Mouse (Mus musculus) CD4-positive, CD25-positive, alpha-beta regulatory T cell, adult 2 months (primary cell): ENCODE measurements at regions not wholly inside any gene's neighbourhood (a gene's known extent, or its start where the extent isn't known, plus 50 kb on each side); places are given as distances from the start of the nearest gene placed in this dataset.

Experiments
- DNase-seq: peaks from one replicate; pipeline ENCODE4 v3.0.0-alpha.2; 2012; ENCODE audit warnings: low read depth, low spot score

GRCm38 (mm10) chr13:6255303-6255702 lies 292.6 kb upstream of the Pitrm1 start:
- DNase-seq: no peak

GRCm38 (mm10) chr13:6255728-6256496 lies 292.0 kb upstream of the Pitrm1 start:
- DNase-seq: no peak

GRCm38 (mm10) chr13:6258456-6258855 lies 289.5 kb upstream of the Pitrm1 start:
- DNase-seq: no peak

GRCm38 (mm10) chr13:6260321-6260865 lies 287.6 kb upstream of the Pitrm1 start:
- DNase-seq: no peak

- DNase-seq: no peak
Measured at GRCm38 (mm10) chr13:6261458-6261857, 286.5 kb upstream of the Pitrm1 start.

GRCm38 (mm10) chr13:6270546-6270945 lies 277.4 kb upstream of the Pitrm1 start:
- no peak for DNase-seq

- no peak for DNase-seq
Measured at GRCm38 (mm10) chr13:6272932-6273331, 275.0 kb upstream of the Pitrm1 start.

- no peak for DNase-seq
Measured at GRCm38 (mm10) chr13:6280073-6280472, 267.9 kb upstream of the Pitrm1 start.

- no peak for DNase-seq
Measured at GRCm38 (mm10) chr13:6288109-6288508, 259.8 kb upstream of the Pitrm1 start.

- peak; percentile 52 for DNase-seq
Measured at GRCm38 (mm10) chr13:6292098-6292497, 255.9 kb upstream of the Pitrm1 start.

GRCm38 (mm10) chr13:6305718-6306117 lies 242.2 kb upstream of the Pitrm1 start:
- no peak for DNase-seq

- no peak for DNase-seq
Measured at GRCm38 (mm10) chr13:6306616-6306988, 241.3 kb upstream of the Pitrm1 start.

GRCm38 (mm10) chr13:6306989-6307917 lies 240.7 kb upstream of the Pitrm1 start:
- no peak for DNase-seq

GRCm38 (mm10) chr13:6316201-6316600 lies 231.7 kb upstream of the Pitrm1 start:
- DNase-seq: no peak

GRCm38 (mm10) chr13:6323948-6324347 lies 224.0 kb upstream of the Pitrm1 start:
- DNase-seq: no peak

GRCm38 (mm10) chr13:6330320-6330950 lies 217.5 kb upstream of the Pitrm1 start:
- no peak for DNase-seq

GRCm38 (mm10) chr13:6340157-6340556 lies 207.8 kb upstream of the Pitrm1 start:
- no peak for DNase-seq

- DNase-seq: no peak
Measured at GRCm38 (mm10) chr13:6341102-6341737, 206.7 kb upstream of the Pitrm1 start.

- DNase-seq: no peak
Measured at GRCm38 (mm10) chr13:6365169-6365568, 182.8 kb upstream of the Pitrm1 start.

GRCm38 (mm10) chr13:6367661-6368060 lies 180.3 kb upstream of the Pitrm1 start:
- no peak for DNase-seq

- DNase-seq: no peak
Measured at GRCm38 (mm10) chr13:6374570-6375173, 173.3 kb upstream of the Pitrm1 start.
